Mouse (Mus musculus): Measurements from ENCODE around the gene Stkld1.

DNA sequence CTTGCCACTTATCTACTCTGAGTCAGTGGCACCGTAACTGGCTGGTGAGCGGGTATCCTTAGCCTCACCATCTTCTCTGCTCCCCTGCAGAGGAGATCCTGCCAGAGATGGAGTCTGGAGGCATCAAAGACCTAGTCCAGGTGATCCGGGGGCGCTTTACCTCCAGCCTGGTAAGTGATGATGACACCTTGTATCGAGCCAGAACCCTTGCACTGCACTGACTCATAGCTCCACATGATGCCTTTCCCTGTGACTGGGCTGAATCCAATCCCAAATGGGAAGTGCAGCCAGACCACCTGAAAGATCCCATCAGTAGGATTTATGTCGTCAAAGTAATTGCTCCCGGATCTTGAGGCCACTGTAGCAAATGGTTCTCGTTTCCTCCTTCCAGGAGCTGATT lies 19.0 kb downstream of the Stkld1 start:
- TF ChIP-seq ZMIZ1 (IDR thresholded peaks at IDR 0.05; ENCODE audit: low read depth, low read length) (no peak), USF1 (IDR thresholded peaks at IDR 0.05; ENCODE audit: low read depth, low read length) (no peak), MEF2A (IDR thresholded peaks at IDR 0.05; ENCODE audit: borderline replicate concordance, low read depth, low read length) (no peak), POLR2A (IDR thresholded peaks at IDR 0.05; ENCODE audit: low read depth, low read length) (no peak), TCF12 (IDR thresholded peaks at IDR 0.05; ENCODE audit: low read depth, low read length) (no peak), CTCF (conservative IDR thresholded peaks at IDR 0.05 in 1 of 2, IDR thresholded peaks at IDR 0.05 in 1 of 2; ENCODE audit: low read depth in 2 of 2, low read length in 2 of 2) (no peak), POLR2AphosphoS2 (IDR thresholded peaks at IDR 0.05; ENCODE audit: low read depth, low read length) (no peak), KAT2A (IDR thresholded peaks at IDR 0.05; ENCODE audit: insufficient replicate concordance, low read length) (no peak), ETS1 (conservative IDR thresholded peaks at IDR 0.05; ENCODE audit: low read depth, low read length) (no peak), SMC3 (IDR thresholded peaks at IDR 0.05; ENCODE audit: low read depth, low read length) (no peak), BHLHE40 (IDR thresholded peaks at IDR 0.05; ENCODE audit: low read depth, low read length) (no peak), MAZ (IDR thresholded peaks at IDR 0.05; ENCODE audit: low read depth, low read length) (no peak)

Measured in CH12.LX (cell line).